Mouse (Mus musculus): ENCODE measurements around the gene Grid1.

DNA sequence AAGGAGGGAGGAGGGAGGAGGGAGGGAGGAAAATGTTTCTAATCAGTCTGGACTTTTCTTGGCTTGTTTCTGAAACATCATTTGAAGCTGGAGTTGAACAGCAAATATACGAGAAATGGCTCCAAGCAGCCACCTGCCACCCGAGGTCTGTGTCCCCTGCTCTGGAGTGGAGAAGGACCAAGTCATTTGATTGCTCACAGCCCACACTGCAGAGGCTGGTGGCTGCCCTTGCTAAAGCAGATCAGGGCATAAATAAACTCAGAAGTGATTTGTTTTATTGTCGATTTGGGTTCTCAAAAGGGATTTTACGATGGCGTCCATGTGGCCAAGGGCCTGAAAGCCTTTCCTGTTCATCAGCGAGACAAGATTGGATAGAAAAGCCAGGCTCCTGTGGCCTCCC, 423.0 kb downstream of the Grid1 start:
- no peak for TF ChIP-seq CTCF (IDR thresholded peaks at IDR 0.05; ENCODE audit: low read depth, low read length)
- no peak for TF ChIP-seq POLR2A (IDR thresholded peaks at IDR 0.05; ENCODE audit: extremely low read depth, insufficient read depth, low read length)
